Mouse (Mus musculus): ENCODE data around the gene Klrb1b. TPM values are rescaled to one million over a fixed set of nuclear protein-coding genes. Genes with fewer than 3 reads are reported as not detected.
A peak's percentile ranks its signal among the peaks of the same experiment; 100 is the strongest.
"Not testable (repeated sequence)": the region's sequence is repeated elsewhere in the genome, so short reads cannot be mapped to it uniquely, and the experiment has no call there.

The Klrb1b gene
- polyA plus RNA-seq, 1 experiment: not detected

GRCm38 (mm10) chr6:128802557-128802956, 23.6 kb downstream of the Klrb1b start:
- peak; percentile 26 to 51 for DNase-seq (ENCODE audit: extremely low spot score in 1 of 2, low spot score in 1 of 2)

- DNase-seq (ENCODE audit: extremely low spot score in 1 of 2, low spot score in 1 of 2): not testable (repeated sequence)
These were observed 25.4 kb downstream of the Klrb1b start for GRCm38 (mm10) chr6:128800696-128801095.

- peak in 1 of 2 experiments; percentile 7 for DNase-seq (ENCODE audit: extremely low spot score in 1 of 2, low spot score in 1 of 2)
These were observed 26.2 kb downstream of the Klrb1b start for GRCm38 (mm10) chr6:128799896-128800270.

GRCm38 (mm10) chr6:128799144-128799895, 26.8 kb downstream of the Klrb1b start:
- peak; percentile 79 to 93 for DNase-seq (ENCODE audit: extremely low spot score in 1 of 2, low spot score in 1 of 2)

- peak; percentile 59 to 87 for DNase-seq (ENCODE audit: extremely low spot score in 1 of 2, low spot score in 1 of 2)
These were observed 27.4 kb downstream of the Klrb1b start for GRCm38 (mm10) chr6:128798772-128799143.

- DNase-seq (ENCODE audit: extremely low spot score in 1 of 2, low spot score in 1 of 2): peak in 1 of 2 experiments; percentile 27
These were observed 28.0 kb downstream of the Klrb1b start for GRCm38 (mm10) chr6:128797936-128798771.

- no peak for DNase-seq (ENCODE audit: extremely low spot score in 1 of 2, low spot score in 1 of 2)
These were observed 28.8 kb downstream of the Klrb1b start for GRCm38 (mm10) chr6:128797185-128797905.

GRCm38 (mm10) chr6:128796321-128796955, 29.7 kb downstream of the Klrb1b start:
- DNase-seq (ENCODE audit: extremely low spot score in 1 of 2, low spot score in 1 of 2): no peak

- no peak for DNase-seq (ENCODE audit: extremely low spot score in 1 of 2, low spot score in 1 of 2)
These were observed 32.4 kb downstream of the Klrb1b start for GRCm38 (mm10) chr6:128793734-128794133.

GRCm38 (mm10) chr6:128790491-128790994, 35.6 kb downstream of the Klrb1b start:
- DNase-seq (ENCODE audit: extremely low spot score in 1 of 2, low spot score in 1 of 2): not testable (repeated sequence)

- DNase-seq (ENCODE audit: extremely low spot score in 1 of 2, low spot score in 1 of 2): no peak
These were observed 37.0 kb downstream of the Klrb1b start, which contains the start of gene Klrb1c for GRCm38 (mm10) chr6:128789115-128789514. Gene Klrb1c (minus strand): TSS chr6:128789215.

- no peak for DNase-seq (ENCODE audit: extremely low spot score in 1 of 2, low spot score in 1 of 2)
These were observed 37.6 kb downstream of the Klrb1b start for GRCm38 (mm10) chr6:128788517-128788916.

- not testable (repeated sequence) for DNase-seq (ENCODE audit: extremely low spot score in 1 of 2, low spot score in 1 of 2)
These were observed 39.7 kb downstream of the Klrb1b start for GRCm38 (mm10) chr6:128786396-128786795.

GRCm38 (mm10) chr6:128769481-128770253, 56.5 kb downstream of the Klrb1b start:
- no peak for DNase-seq (ENCODE audit: extremely low spot score in 1 of 2, low spot score in 1 of 2)

GRCm38 (mm10) chr6:128768047-128768446, 58.1 kb downstream of the Klrb1b start:
- DNase-seq (ENCODE audit: extremely low spot score in 1 of 2, low spot score in 1 of 2): no peak

GRCm38 (mm10) chr6:128766486-128767254, 59.5 kb downstream of the Klrb1b start:
- peak in 1 of 2 experiments; percentile 53 for DNase-seq (ENCODE audit: extremely low spot score in 1 of 2, low spot score in 1 of 2)

GRCm38 (mm10) chr6:128765211-128765610, 60.9 kb downstream of the Klrb1b start:
- no peak for DNase-seq (ENCODE audit: extremely low spot score in 1 of 2, low spot score in 1 of 2)

GRCm38 (mm10) chr6:128764598-128764997, 61.5 kb downstream of the Klrb1b start:
- DNase-seq (ENCODE audit: extremely low spot score in 1 of 2, low spot score in 1 of 2): no peak

All from frontal cortex, adult 2 months (tissue).